Mouse (Mus musculus) heart, postnatal 0 days (tissue): ENCODE measurements around the gene Cdkl2. TPM values are rescaled to one million over a fixed set of nuclear protein-coding genes. Genes with fewer than 3 reads are reported as not detected.
A peak's percentile ranks its signal among the peaks of the same experiment; 100 is the strongest.

Experiments
- ATAC-seq: fragments of 200-750 bp; cut with Nextera tagmentation; 2 replicates; pipeline ENCODE4 v1.8.0; 2017; ENCODE audit warnings: low read depth, moderate number of reproducible peaks, moderate library complexity; ENCODE audit not compliant: insufficient read depth
- DNase-seq: peaks from one replicate; pipeline ENCODE4 v3.0.0-alpha.2; 2016; ENCODE audit warnings: low spot score
- H3K27ac ChIP-seq: fragments of 300-500 bp; sonication (generic); 2 replicates; pipeline ENCODE4 v1.5.1; 2014; ENCODE audit warnings: low read depth, mild to moderate bottlenecking
- H3K27me3 ChIP-seq: fragments of 300-500 bp; sonication (generic); 2 replicates; pipeline ENCODE4 v1.6.1; 2014; ENCODE audit warnings: low read length, mixed read lengths; ENCODE audit not compliant: control insufficient read depth, insufficient read depth
- H3K36me3 ChIP-seq: fragments of 300-500 bp; sonication (generic); replicated peaks from 2 replicates; pipeline ENCODE4 v1.6.1; 2014; ENCODE audit warnings: low read length, mixed read lengths; ENCODE audit not compliant: control insufficient read depth, insufficient read depth
- H3K4me1 ChIP-seq: fragments of 300-500 bp; sonication (generic); 2 replicates; pipeline ENCODE4 v1.6.1; 2014; ENCODE audit warnings: antibody characterized with exemption; ENCODE audit not compliant: control insufficient read depth, insufficient read depth
- H3K4me2 ChIP-seq: fragments of 300-500 bp; sonication (generic); 2 replicates; pipeline ENCODE4 v1.6.1; 2014; ENCODE audit warnings: low read depth, mild to moderate bottlenecking, low read length, moderate library complexity
- H3K4me3 ChIP-seq: fragments of 300-500 bp; sonication (generic); 2 replicates; pipeline ENCODE4 v1.5.1; 2014; ENCODE audit warnings: low read depth, low read length
- H3K9ac ChIP-seq: fragments of 300-500 bp; sonication (generic); replicated peaks from 2 replicates; pipeline ENCODE4 v1.6.1; 2014; ENCODE audit warnings: low read depth, low read length, mixed read lengths
- H3K9me3 ChIP-seq: fragments of 300-500 bp; sonication (generic); replicated peaks from 2 replicates; pipeline ENCODE4 v1.6.1; 2016; ENCODE audit warnings: low read length; ENCODE audit not compliant: control insufficient read depth
- CTCF ChIP-seq: IDR thresholded peaks from 2 replicates; pipeline ENCODE4 v1.5.1; 2016; ENCODE audit warnings: antibody characterized with exemption, control low read depth, low read depth
- EP300 ChIP-seq: IDR thresholded peaks from 2 replicates; pipeline ENCODE4 v1.6.1; 2016; ENCODE audit warnings: antibody characterized with exemption, low read depth
- WGBS: fragments of 180-500 bp; shearing (Covaris S2); extraction: QIAGEN DNeasy Blood & Tissue Kit; methylation state at CpG from one replicate; pipeline ENCODE4 v1.1.7; 2014; 5-methylcytosine and 5-hydroxymethylcytosine counted together
- polyA plus RNA-seq: library from polyadenylated mRNA; unstranded; fragments of >200 nt; fragmentation: Nextera tagmentation; extraction: Ambion mirVana; gene quantifications from 2 replicates; pipeline ENCODE4 v1.2.1, GENCODE M21; 2015
- total RNA-seq: library from RNA; depleted of rRNA; stranded (reverse); fragments of >200 nt; gene quantifications from 2 replicates; pipeline ENCODE4 v1.2.3, GENCODE M21; 2014; ENCODE audit warnings: low replicate concordance; rRNA removed

The Cdkl2 gene
- total and polyA plus RNA-seq, 2 experiments from 2014 or later, result 0.75 to 5.0 TPM

DNA sequence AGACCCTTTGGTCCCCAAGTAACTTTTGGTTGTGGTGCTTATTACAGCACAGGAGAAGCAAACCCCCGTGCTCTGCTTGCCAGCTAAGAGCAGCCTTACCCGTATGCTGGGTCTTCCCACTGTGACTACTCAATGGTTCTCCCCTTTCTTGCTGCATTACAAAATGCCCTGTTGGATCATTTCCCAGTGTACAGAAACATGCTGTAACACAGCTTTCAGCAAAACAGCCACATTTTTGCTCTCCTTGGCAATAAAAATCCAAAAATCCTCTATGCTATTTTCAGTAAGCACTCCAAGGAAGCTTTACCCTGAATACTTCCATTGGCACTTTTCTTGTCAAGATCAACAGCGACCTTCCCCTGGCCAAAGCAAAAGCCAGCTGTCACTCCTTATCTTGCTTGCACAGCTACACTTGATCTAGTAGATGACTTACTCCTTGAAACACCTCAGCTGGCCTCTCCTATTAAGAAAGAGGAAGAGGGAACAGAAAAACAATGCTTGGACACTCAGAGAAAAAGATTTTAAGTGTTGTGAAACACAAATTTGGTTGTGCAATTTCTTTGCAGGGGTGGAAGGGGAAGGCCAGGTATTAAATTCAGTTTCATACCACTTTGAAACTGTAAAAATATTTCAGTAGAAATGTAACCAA is 83.0 kb downstream of the Cdkl2 start:
- Histone ChIP-seq H3K27ac (peak overlapping the region; percentile 70), H3K4me1 (peaks cover 16% of the 10 kb centered on the region), H3K4me2 (peak overlapping the region; percentile 88), H3K9me3 (no peaks in the 10 kb centered on the region), H3K36me3 (peaks cover 17% of the 10 kb centered on the region), H3K27me3 (no peaks in the 10 kb centered on the region), H3K9ac (no peak overlapping the region; the same call in 1 of the 2 replicates), H3K4me3 (peak overlapping the region; percentile 66)
- ATAC-seq (no peak), DNase-seq (no peak)
- 15% methylated on average over 3 of the region's 3 CpGs for WGBS
- TF ChIP-seq CTCF (no peak), EP300 (no peak)

DNA sequence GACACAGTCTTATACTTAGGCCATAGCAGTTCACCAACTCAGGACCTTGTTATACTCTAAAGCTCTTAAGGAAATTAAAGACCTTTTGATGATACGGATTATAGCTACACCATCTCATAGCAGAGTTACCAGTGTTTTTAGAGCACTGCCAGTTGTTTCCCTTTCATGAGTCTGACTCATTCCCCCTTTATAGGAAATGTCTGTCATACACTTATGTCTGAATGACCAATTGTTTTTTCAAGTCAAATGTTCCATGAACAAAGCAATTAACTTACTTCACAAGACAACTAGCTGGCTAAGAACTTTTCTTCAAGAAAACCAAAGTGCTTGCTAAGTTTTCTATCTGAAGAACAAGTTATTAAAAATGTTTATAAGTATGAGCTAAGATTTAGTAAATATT is 83.7 kb downstream of the Cdkl2 start:
- ATAC-seq (no peak), DNase-seq (peak; percentile 21)
- Histone ChIP-seq H3K27ac (peak overlapping the region; percentile 46; the same call in 1 of the 2 replicates), H3K36me3 (peaks cover 20% of the 10 kb centered on the region), H3K4me3 (no peak overlapping the region), H3K9ac (no peak overlapping the region), H3K4me1 (peaks cover 16% of the 10 kb centered on the region), H3K27me3 (no peaks in the 10 kb centered on the region), H3K9me3 (no peaks in the 10 kb centered on the region), H3K4me2 (peak overlapping the region; percentile 88; the same call in 1 of the 2 replicates)
- TF ChIP-seq EP300 (no peak), CTCF (no peak)
- 56% methylated on average over 1 of the region's 1 CpGs for WGBS

DNA sequence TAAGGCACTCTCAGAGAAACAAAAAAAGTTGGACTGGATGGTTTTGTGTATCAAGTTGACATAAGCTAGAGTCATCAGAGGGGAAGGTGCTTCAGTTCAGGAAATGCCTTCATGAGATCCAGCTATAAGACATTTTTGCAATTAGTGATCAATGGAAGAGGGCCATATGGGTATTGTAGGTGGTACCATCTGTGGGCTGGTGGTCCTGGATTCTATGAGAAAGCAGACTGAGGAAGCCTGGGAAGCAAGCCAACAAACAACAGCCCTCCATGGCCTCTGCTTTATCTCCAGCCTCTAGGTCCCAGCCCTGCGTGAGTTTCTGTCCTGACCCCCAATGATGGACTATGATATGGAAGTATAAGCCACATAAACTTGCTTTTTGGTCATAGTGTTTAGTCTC is 84.6 kb downstream of the Cdkl2 start:
- Histone ChIP-seq H3K9ac (no peak overlapping the region), H3K4me1 (peaks cover 16% of the 10 kb centered on the region), H3K27ac (no peak overlapping the region), H3K9me3 (no peaks in the 10 kb centered on the region), H3K27me3 (no peaks in the 10 kb centered on the region), H3K36me3 (peaks cover 28% of the 10 kb centered on the region), H3K4me3 (no peak overlapping the region), H3K4me2 (no peak overlapping the region)
- TF ChIP-seq CTCF (no peak), EP300 (no peak)
- ATAC-seq, result no peak
- DNase-seq, result no peak
- 33% methylated on average over 1 of the region's 1 CpGs for WGBS

DNA sequence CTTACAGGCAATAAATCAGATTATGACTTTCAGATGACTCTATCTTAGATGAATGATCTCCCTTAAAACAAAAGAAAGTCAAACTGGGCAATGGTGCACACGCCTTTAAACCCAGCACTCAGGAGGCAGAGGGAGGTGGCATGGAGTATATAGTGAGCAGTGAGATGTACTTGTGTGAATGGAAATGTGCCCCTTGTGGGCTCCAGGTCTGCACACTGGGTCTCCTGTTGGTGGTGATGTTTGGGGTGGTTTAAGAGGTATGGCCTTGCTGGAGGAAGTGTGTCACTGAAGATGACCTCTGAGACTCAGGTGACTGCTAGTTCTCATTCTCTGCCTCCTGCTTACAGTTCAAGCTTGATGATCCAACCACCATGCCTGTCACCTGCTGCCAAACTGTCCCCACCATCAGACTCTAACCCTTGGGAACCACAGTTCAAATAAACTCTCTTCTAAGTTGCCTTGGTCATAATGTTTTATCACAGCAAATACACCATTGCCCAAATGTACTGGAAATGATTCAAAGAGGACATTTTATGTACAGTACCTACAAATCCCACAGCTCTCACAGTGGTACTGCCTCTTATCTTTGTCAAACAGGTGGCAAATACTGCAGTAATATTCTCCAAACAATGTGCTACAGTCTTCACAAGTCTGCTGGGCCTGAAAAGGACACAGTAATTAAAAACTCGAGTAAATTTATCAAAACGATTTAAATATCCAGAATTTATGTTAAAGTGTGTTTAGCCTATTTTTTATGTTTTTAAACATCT is 86.5 kb downstream of the Cdkl2 start:
- Histone ChIP-seq H3K36me3 (peaks cover 44% of the 10 kb centered on the region), H3K27me3 (no peaks in the 10 kb centered on the region)

More for the DNA sequence above, 86.5 kb downstream of the Cdkl2 start:
- 89% methylated on average over 3 of the region's 3 CpGs for WGBS
- Histone ChIP-seq H3K4me2 (no peak overlapping the region), H3K27ac (no peak overlapping the region), H3K9me3 (no peaks in the 10 kb centered on the region), H3K4me1 (peaks cover 16% of the 10 kb centered on the region), H3K4me3 (no peak overlapping the region), H3K9ac (no peak overlapping the region)
- DNase-seq, result no peak
- TF ChIP-seq CTCF, result no peak
- no peak for TF ChIP-seq EP300
- ATAC-seq, result no peak

Other genes with a start within 250 kb of the Cdkl2 start
- gene Rchy1, start 80.8 kb downstream of the Cdkl2 start, total RNA-seq, result 20.4 and 25.2 TPM in 2 replicates
- 64.6 and 65.8 TPM in 2 replicates for gene Rchy1, start 80.8 kb downstream of the Cdkl2 start, polyA plus RNA-seq
- gene Odaph, start 56.4 kb downstream of the Cdkl2 start, total RNA-seq, result not detected in 2 replicates
- not detected in 2 replicates for gene Odaph, start 56.4 kb downstream of the Cdkl2 start, polyA plus RNA-seq
- 32.1 and 46.9 TPM in 2 replicates for gene G3bp2, start 39.8 kb upstream of the Cdkl2 start, total RNA-seq
- 111 and 119 TPM in 2 replicates for gene G3bp2, start 39.8 kb upstream of the Cdkl2 start, polyA plus RNA-seq
- 10.8 and 12.1 TPM in 2 replicates for gene Uso1, start 94.1 kb upstream of the Cdkl2 start, total RNA-seq
- 24.9 and 25.5 TPM in 2 replicates for gene Uso1, start 94.1 kb upstream of the Cdkl2 start, polyA plus RNA-seq
- not detected in 2 replicates for gene U90926, start 171.5 kb upstream of the Cdkl2 start, total RNA-seq
- not detected in 2 replicates for gene U90926, start 171.5 kb upstream of the Cdkl2 start, polyA plus RNA-seq
- 0.31 TPM in 1 of 2 replicates, not detected in the other for gene Ppef2, start 212.4 kb upstream of the Cdkl2 start, total RNA-seq
- gene Ppef2, start 212.4 kb upstream of the Cdkl2 start, polyA plus RNA-seq, result 0.07 TPM in 1 of 2 replicates, not detected in the other
- 5.7 and 9.7 TPM in 2 replicates for gene Naaa, start 234.3 kb upstream of the Cdkl2 start, total RNA-seq
- 6.4 and 7.5 TPM in 2 replicates for gene Naaa, start 234.3 kb upstream of the Cdkl2 start, polyA plus RNA-seq